Mouse (Mus musculus) bone marrow, adult 2 months (tissue): Measurements from ENCODE around the gene Ttc37.

Experiments used
- CTCF ChIP-seq: fragments of 200-500 bp; IDR thresholded peaks from 2 replicates; pipeline ENCODE4 v1.5.1; 2011; ENCODE audit warnings: low read length, control low read depth; ENCODE audit not compliant: control insufficient read depth, insufficient read depth
- POLR2A ChIP-seq: fragments of 200-500 bp; IDR thresholded peaks from 2 replicates; pipeline ENCODE4 v1.6.1; 2011; ENCODE audit warnings: low read depth, mild to moderate bottlenecking, control low read depth, low read length, borderline replicate concordance; ENCODE audit not compliant: control insufficient read depth

DNA sequence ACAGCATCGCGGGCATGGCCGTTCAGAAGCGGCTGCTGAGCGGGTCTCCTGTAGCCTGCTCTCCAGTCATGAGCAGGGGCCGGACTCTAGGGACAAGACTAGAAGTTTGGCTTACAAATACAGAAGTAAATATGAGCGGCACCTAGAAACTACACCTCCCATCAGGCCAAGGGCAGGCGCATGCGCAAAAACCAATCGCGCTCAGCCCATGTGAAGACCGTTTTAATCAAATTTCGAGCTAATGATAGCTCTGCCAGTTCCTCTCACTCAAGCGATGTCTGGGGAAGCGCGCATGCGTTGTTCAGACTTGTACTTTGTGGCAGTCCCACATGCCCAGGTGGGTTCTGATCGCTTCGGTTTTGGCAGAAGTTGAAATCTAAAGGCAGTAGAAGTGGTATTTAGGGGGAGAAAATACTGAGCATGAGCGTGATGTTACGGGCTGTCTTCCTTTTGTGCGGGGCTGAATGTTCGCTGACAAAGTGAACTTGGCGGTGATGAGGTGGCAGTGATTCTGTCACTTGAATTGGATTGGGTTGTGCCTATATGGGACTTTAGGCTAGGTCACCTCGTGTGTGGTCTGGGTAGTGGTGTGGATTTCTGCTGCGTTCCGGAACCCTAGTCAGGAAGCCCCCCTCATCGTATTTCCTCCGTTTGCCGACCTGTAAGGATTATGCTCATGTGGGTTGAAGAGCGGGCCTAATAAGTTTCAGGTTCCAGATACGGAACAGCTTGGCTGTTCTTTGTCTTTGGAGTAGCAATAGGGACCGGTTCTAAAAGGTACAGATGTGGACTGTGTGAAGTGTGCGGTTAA lies at the start of gene Ttc37, which contains the start of gene Arsk:
- no peak for TF ChIP-seq CTCF
- no peak for TF ChIP-seq POLR2A
